Mouse (Mus musculus) forebrain, embryonic 14.5 days (tissue): Measurements from ENCODE around the gene 9530077C05Rik. TPM values are rescaled to one million over a fixed set of nuclear protein-coding genes. Genes with fewer than 3 reads are reported as not detected.

Experiments used
- ATAC-seq: fragments of 200-750 bp; cut with Nextera tagmentation; 2 replicates; pipeline ENCODE4 v1.8.0; 2017; ENCODE audit warnings: mild to moderate bottlenecking, moderate library complexity
- DNase-seq: peaks from one replicate; pipeline ENCODE4 v3.0.0-alpha.2; 2015; ENCODE audit warnings: low spot score
- H3K27ac ChIP-seq: fragments of 300-500 bp; sonication (generic); 2 replicates; pipeline ENCODE4 v1.5.1; 2014; ENCODE audit warnings: low read depth, mild to moderate bottlenecking, control low read depth, low read length, moderate library complexity
- H3K27me3 ChIP-seq: fragments of 300-500 bp; sonication (generic); replicated peaks from 2 replicates; pipeline ENCODE4 v1.6.1; 2014; ENCODE audit warnings: low read length, control low read depth, mixed read lengths; ENCODE audit not compliant: control insufficient read depth, insufficient read depth
- H3K36me3 ChIP-seq: fragments of 300-500 bp; sonication (generic); 2 replicates; pipeline ENCODE4 v1.6.1; 2014; ENCODE audit warnings: low read length, control low read depth; ENCODE audit not compliant: control insufficient read depth, insufficient read depth
- H3K4me1 ChIP-seq: fragments of 300-500 bp; sonication (generic); 2 replicates; pipeline ENCODE4 v1.6.1; 2014; ENCODE audit warnings: antibody characterized with exemption, low read length, control low read depth; ENCODE audit not compliant: control insufficient read depth, insufficient read depth
- H3K4me2 ChIP-seq: fragments of 300-500 bp; sonication (generic); 2 replicates; pipeline ENCODE4 v1.6.1; 2014; ENCODE audit warnings: mild to moderate bottlenecking, control low read depth, low read length
- H3K4me3 ChIP-seq: fragments of 300-500 bp; sonication (generic); 2 replicates; pipeline ENCODE4 v1.5.1; 2014; ENCODE audit warnings: low read depth, low read length, control low read depth
- H3K9ac ChIP-seq: fragments of 300-500 bp; sonication (generic); 2 replicates; pipeline ENCODE4 v1.6.1; 2014; ENCODE audit warnings: mild to moderate bottlenecking, low read length, control low read depth, moderate library complexity
- H3K9me3 ChIP-seq: fragments of 300-500 bp; sonication (generic); replicated peaks from 2 replicates; pipeline ENCODE4 v1.6.1; 2016; ENCODE audit warnings: low read length, control low read depth, mixed read lengths; ENCODE audit not compliant: control insufficient read depth
- WGBS: fragments of 180-500 bp; shearing (Covaris S2); extraction: QIAGEN DNeasy Blood & Tissue Kit; methylation state at CpG from one replicate; pipeline ENCODE4 v1.1.7; 2014; 5-methylcytosine and 5-hydroxymethylcytosine counted together
- polyA plus RNA-seq: library from polyadenylated mRNA; unstranded; fragments of >200 nt; fragmentation: Nextera tagmentation; extraction: Ambion mirVana; gene quantifications from 2 replicates; pipeline ENCODE4 v1.2.1, GENCODE M21; 2014

The 9530077C05Rik gene
- polyA plus RNA-seq, 1 experiment from 2014 or later = 12.2 TPM

DNA sequence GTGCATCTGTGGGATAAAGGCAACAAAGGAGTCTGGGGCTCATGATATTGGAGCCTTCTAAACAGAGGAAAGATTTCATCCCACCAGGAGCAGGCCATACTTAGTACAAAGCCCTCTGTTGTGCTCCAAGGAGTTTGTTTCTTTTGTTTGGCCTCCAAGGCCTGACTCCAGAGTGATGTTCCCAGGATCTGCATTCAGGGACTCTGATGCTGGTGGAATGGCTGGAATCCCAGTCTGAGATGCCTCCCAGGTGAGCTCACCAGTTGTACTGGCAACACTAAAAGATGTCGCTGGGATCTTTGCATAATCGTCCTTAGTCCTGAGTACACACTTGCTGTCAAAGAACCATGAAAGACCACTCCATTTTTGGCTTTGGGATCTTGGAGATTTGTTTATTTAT is 22.8 kb downstream of the 9530077C05Rik start:
- WGBS = 90% methylated on average over 2 of the region's 2 CpGs
- H3K27ac ChIP-seq = no peak overlapping the region
- H3K4me1 ChIP-seq = no peaks in the 10 kb centered on the region; the same call in 1 of the 2 replicates
- ATAC-seq (no peak), DNase-seq (no peak)
- no peak overlapping the region for H3K4me2 ChIP-seq
- H3K27me3 ChIP-seq = no peaks in the 10 kb centered on the region
- H3K9ac ChIP-seq = no peak overlapping the region
- no peak overlapping the region for H3K4me3 ChIP-seq
- no peaks in the 10 kb centered on the region for H3K36me3 ChIP-seq
- no peaks in the 10 kb centered on the region for H3K9me3 ChIP-seq

DNA sequence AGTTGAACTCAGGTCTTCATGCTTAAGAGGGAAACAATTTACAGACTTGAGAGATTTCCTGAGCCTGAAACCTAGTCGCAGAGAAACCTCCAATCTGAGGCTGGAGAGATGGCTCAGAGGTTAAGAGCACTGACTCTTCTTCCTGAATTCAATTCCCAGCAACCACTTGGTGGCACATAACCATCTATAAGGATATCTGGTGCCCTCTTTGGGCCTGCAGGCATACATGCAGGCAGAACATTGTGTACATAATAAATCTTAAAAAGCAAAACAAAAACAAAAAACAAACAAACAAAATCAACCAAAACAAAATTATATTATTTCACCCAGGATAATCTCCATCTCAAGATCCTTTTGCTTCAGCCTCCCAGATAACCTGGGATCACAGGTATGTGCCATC is 27.5 kb downstream of the 9530077C05Rik start:
- Histone ChIP-seq H3K4me1 (no peaks in the 10 kb centered on the region), H3K4me3 (no peak overlapping the region)
- no peak for ATAC-seq

DNA sequence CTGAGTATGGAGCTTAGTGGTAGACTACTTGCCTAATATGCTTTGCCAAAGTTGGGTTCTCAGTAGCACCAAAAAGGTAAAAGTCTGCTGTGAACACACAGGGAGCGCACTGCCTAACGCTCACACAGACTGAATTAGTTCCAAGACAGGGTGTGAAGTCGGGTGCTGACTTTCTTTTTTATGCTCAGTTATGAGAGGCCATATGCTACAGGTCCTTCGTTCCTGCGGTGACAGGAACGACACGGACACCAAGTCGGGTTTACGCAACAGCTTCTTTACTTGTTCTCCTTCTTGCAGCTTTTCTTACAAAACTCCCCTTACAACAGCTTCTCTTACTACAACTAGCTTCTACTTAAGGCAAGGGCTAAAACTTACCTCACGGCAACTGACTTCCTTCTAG is 31.8 kb downstream of the 9530077C05Rik start:
- Histone ChIP-seq H3K36me3 (peaks cover 17% of the 10 kb centered on the region), H3K4me3 (no peak overlapping the region), H3K4me2 (no peak overlapping the region), H3K27me3 (no peaks in the 10 kb centered on the region), H3K27ac (no peak overlapping the region), H3K4me1 (no peaks in the 10 kb centered on the region), H3K9ac (no peak overlapping the region), H3K9me3 (no peaks in the 10 kb centered on the region)
- no peak for DNase-seq
- ATAC-seq = no peak
- 91% methylated on average over 10 of the region's 10 CpGs for WGBS

More for the DNA sequence above, 27.5 kb downstream of the 9530077C05Rik start:
- Histone ChIP-seq H3K36me3 (no peaks in the 10 kb centered on the region; the same call in 1 of the 2 replicates), H3K4me2 (no peak overlapping the region), H3K9me3 (no peaks in the 10 kb centered on the region), H3K27me3 (no peaks in the 10 kb centered on the region), H3K27ac (no peak overlapping the region), H3K9ac (no peak overlapping the region)
- WGBS = 64% methylated on average over 1 of the region's 1 CpGs
- no peak for DNase-seq

DNA sequence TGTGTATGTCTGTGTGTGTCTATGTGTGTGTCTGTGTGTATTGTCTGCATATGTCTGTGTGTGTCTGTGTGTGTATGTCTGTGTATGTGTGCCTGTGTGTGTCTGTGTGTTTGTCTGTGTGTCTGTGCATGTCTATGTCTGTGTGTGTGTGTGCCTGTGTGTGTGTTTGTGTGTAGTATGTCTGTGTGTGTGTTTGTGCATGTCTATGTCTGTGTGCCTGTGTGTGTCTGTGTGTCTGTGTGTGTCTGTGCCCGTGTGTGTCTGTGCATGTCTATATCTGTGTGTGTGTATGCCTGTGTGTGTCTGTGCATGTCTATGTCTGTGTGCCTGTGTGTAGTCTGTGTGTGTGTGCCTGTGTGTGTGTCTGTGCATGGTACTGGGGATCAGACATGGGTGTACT is 33.8 kb downstream of the 9530077C05Rik start:
- Histone ChIP-seq H3K9me3 (no peaks in the 10 kb centered on the region), H3K27ac (no peak overlapping the region), H3K9ac (no peak overlapping the region), H3K4me2 (no peak overlapping the region), H3K36me3 (peaks cover 31% of the 10 kb centered on the region), H3K4me3 (no peak overlapping the region), H3K27me3 (no peaks in the 10 kb centered on the region), H3K4me1 (no peaks in the 10 kb centered on the region)
- ATAC-seq (no peak), DNase-seq (no peak)
- WGBS = 100% methylated on average over 1 of the region's 1 CpGs

DNA sequence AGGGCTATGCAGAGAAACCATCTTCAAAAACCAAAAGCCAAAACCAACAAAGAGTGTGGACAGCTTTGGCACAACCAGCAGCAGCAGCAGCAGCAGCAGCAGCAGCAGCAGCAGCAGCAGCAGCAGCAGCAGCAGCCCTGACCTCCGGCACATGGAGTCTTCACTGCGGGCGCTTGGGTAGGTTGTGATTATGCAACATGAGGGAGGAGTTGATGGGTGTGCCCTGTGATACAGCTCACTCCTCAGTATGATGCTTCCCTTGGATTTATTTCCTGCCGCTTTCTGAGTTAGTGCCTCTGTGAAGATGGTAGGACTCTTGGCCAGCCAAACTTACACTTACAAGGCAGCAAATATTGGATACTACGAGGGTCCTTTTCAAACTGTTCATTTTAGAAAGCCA is 35.9 kb downstream of the 9530077C05Rik start:
- Histone ChIP-seq H3K27me3 (no peaks in the 10 kb centered on the region), H3K4me2 (no peak overlapping the region), H3K4me1 (no peaks in the 10 kb centered on the region), H3K9ac (no peak overlapping the region), H3K9me3 (no peaks in the 10 kb centered on the region), H3K4me3 (no peak overlapping the region), H3K27ac (no peak overlapping the region), H3K36me3 (peaks cover 52% of the 10 kb centered on the region)
- no peak for DNase-seq
- ATAC-seq = no peak
- 97% methylated on average over 5 of the region's 5 CpGs for WGBS

DNA sequence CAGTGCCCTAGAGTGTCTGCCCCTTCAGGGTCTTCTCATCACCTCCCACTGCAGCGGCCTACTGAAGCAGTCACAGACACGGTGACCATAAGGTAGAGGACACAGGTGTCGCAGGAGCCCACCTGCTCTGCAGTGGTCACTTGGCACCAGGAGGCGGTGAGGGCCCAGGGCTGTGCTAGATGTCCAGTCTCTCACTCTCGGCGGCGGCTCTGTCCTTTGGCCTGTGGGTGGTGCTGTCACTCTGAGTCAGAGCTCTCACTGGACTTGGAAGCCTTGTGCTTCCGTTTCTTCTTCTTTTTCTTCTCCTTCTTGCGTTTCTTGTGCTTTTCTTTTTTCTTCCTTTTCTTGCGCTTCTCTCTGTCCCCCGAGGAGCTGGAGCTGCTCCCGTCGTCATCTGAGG is 37.1 kb downstream of the 9530077C05Rik start:
- ATAC-seq = no peak
- H3K27me3 ChIP-seq = no peaks in the 10 kb centered on the region
- no peaks in the 10 kb centered on the region for H3K9me3 ChIP-seq
- peaks cover 64% of the 10 kb centered on the region for H3K36me3 ChIP-seq
- no peaks in the 10 kb centered on the region for H3K4me1 ChIP-seq
- H3K27ac ChIP-seq = no peak overlapping the region
- H3K4me3 ChIP-seq = no peak overlapping the region
- no peak overlapping the region for H3K4me2 ChIP-seq
- no peak overlapping the region for H3K9ac ChIP-seq
- 81% methylated on average over 13 of the region's 13 CpGs for WGBS
- no peak for DNase-seq

DNA sequence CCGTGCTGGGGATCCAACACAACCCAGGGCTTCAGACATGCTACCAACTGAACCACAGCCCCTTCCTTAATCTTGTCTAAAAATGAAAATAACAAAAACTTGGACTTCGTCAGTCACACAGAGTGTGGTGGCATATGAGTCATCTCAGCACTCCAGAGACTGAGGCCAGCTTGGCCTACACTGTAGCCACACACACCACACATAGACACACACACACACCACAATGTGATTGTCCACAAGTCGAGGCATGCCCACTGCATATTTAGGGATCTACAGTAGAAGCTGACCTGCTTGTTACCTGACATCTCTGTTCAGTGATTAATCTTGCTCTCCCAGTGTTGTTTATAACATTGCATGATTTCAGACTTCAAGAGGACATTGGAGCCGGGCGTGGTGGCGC is 37.9 kb downstream of the 9530077C05Rik start:
- Histone ChIP-seq H3K27ac (no peak overlapping the region), H3K9me3 (no peaks in the 10 kb centered on the region), H3K9ac (no peak overlapping the region), H3K4me2 (no peak overlapping the region), H3K36me3 (peaks cover 72% of the 10 kb centered on the region), H3K27me3 (no peaks in the 10 kb centered on the region), H3K4me3 (no peak overlapping the region), H3K4me1 (no peaks in the 10 kb centered on the region)
- DNase-seq = no peak
- ATAC-seq = no peak
- WGBS = 90% methylated on average over 6 of the region's 6 CpGs

DNA sequence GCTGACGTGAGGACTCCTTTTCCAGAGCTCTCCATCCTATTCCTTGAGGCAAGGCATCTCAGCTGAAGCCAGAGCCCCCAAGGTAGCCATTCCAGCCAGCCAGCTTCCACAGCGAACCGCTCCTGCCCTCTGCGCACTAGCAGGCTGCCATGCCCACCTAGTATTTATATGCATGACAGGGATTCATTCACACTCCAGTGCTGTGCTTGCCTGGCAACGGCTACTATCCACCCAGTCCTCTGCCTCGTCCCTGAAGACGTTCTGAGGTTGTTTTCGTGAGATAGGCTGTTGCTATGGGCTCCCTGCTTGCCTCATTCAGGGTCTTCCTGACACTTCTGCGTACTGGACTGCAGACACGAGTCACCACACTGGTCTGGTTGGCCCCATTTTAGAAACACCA is 41.4 kb downstream of the 9530077C05Rik start:
- no peak overlapping the region for H3K4me3 ChIP-seq
- H3K4me2 ChIP-seq = no peak overlapping the region
- ATAC-seq (no peak), DNase-seq (no peak)
- H3K9me3 ChIP-seq = no peaks in the 10 kb centered on the region
- no peaks in the 10 kb centered on the region for H3K27me3 ChIP-seq
- peaks cover 94% of the 10 kb centered on the region for H3K36me3 ChIP-seq
- H3K27ac ChIP-seq = no peak overlapping the region
- no peaks in the 10 kb centered on the region for H3K4me1 ChIP-seq
- no peak overlapping the region for H3K9ac ChIP-seq
- 91% methylated on average over 10 of the region's 10 CpGs for WGBS

DNA sequence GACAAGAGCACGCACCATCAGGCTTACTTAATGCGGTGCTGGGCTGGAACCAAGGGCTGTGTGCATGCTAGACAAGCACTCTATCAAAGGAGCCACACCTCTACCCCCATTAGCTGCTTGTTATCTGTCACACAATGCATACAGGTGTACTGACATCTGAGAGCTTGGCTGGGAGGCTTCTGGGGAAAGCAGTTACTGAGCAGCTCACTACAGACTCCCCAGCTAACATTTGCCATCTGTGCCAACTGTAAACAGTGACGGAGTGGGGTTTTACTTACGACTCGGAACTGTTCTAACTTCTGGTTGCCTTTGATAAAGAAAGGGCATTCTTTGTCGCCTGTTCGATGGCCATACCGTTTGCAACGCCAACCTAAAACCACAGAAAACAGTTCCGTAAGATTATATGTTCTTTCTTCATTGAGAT is 42.2 kb downstream of the 9530077C05Rik start:
- Histone ChIP-seq H3K4me2 (no peak overlapping the region), H3K4me3 (no peak overlapping the region), H3K27ac (no peak overlapping the region), H3K4me1 (no peaks in the 10 kb centered on the region), H3K9me3 (no peaks in the 10 kb centered on the region), H3K36me3 (peaks cover 86% of the 10 kb centered on the region), H3K9ac (no peak overlapping the region), H3K27me3 (no peaks in the 10 kb centered on the region)
- ATAC-seq = no peak
- DNase-seq = no peak
- WGBS = 96% methylated on average over 10 of the region's 10 CpGs
